Mouse (Mus musculus): ENCODE measurements around the gene Med13l.

The Med13l gene

DNA sequence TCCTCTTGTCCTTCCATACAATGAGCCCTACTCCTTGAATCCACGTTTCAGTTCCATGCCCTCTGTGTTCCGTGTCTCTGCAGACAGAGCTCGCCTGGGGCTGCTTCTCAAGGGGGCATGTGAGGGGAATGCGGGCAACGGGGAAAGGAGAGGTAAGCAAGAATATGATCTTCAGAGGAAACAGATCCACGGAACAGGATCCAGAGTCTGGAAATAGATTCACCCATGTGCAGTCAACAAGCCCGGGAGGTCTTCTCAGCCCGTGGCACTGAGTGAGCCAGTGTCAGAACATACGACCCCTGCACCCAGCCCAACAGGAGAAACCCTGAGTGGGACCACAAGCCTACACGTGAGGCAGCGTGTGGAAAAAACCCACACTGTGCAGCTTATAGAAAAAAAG lies 228.7 kb downstream of the Med13l start:
- DNase-seq (ENCODE audit: low read depth, low spot score): no peak

DNA sequence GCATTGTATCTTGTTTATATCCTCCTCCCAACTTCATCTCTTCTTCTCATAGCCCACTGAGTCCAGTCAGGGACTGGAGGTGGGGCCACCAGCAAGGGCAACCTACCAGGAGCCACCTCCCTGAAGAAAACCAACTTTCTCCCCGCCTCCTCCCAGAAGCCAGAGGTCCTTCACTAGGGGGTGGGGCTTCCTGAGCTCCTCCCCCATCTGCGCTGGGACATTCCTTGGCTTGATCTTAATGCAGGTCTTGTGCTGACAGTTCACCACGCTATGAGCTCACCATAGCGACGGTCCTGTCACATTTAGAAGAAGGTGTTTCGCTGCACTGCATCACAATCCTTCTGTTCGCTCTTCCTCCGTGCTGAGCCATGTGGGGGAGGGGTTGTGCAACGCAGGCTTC lies 229.3 kb downstream of the Med13l start:
- no peak for DNase-seq (ENCODE audit: low read depth, low spot score)

DNA sequence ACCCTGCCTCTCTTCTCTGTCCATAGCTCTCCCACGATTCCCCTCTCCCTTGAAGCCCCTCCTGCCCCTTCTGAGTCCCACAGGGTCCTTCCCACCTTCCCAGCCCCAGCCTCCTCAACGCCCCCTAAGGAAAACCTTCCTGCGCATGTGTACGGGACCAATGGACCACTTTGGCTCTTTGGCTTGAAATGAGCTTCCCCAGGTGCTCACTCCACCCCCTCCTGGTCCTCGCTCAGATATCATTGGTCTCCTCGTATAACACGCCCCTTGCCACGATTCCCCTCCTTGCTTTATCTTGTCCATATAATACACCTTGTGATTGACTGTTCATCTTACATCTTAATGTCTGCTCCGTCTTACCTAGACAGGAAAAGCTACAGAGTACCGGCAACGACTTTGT lies 237.3 kb downstream of the Med13l start:
- no peak for DNase-seq (ENCODE audit: low read depth, low spot score)

DNA sequence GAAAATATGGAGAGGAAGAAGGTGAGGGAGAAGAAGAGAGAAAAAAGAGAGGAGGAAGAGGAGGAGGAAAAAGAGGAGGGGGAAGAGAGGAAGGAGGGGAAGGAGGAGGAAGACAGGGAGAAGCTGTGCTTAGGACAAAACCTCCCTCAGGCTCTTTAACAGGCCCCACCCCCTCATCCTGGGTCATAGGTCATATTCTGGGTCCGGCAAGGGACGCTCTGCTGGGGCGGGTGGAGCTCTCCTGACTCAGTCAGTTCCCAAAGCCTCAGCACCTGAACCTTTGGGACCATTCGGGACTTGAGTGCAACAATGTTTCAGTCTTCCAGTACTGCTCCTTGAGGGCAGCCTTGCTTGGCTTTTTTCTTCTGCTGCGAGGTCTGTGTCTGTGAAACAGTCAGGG lies 241.1 kb downstream of the Med13l start:
- no peak for DNase-seq (ENCODE audit: low read depth, low spot score)

DNA sequence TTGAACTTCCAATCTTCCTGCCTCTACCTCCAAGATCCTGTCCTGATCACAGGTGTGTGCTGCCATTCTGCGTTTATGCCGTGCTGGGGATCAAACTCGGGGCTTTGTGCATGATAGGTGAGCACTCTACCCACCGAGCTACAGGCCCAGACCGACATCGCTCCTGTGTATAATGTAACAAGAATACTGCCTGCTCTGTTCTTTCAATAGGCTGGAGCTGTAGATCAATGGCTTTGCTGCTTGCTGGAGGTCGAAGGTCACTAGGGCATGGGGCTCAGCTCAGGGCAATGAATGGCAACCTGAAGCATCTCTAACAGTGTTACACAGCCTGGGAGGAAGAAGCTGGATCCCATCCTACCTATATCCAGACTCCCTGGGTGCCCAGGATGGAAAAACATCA lies 241.6 kb downstream of the Med13l start:
- no peak for DNase-seq (ENCODE audit: low read depth, low spot score)

DNA sequence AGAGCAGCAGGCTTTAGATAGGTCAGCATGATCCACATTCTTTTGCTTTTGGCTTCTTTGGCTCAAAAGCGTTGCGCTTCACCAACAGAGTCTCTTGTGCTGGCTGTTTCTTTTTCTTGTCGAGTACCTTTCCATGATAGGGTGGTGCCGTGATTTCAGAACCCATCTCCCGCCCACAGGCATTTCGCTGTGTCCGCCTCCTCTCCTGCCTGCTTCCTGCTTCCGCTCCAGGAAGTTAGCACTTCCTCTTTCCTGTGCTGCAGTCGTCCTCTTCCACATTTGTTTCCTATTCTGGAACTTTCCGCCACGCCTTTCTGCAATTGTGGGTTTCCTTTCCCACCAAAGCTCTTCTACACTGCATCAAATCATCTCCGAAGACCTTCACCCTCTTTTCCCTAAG lies 248.5 kb downstream of the Med13l start:
- no peak for DNase-seq (ENCODE audit: low read depth, low spot score)

DNA sequence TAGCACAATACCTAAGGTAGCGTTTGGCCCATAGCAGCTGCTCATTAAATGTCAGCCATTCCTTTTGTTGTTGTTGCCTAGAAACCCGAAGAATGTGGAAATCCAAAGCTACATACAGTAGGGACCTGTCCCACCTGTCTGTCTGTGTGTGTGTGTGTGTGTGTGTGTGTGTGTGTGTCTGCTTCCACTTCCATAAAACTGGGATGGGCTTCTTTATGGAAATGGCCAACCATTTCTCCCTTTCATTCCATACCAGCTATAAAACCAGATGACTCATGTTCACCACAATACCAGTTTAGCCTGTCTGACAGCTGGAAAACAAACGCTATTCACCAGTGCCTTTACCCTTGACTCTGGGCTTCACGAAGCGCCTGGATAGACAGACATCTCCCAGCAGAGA lies 249.1 kb downstream of the Med13l start:
- no peak for DNase-seq (ENCODE audit: low read depth, low spot score)

DNA sequence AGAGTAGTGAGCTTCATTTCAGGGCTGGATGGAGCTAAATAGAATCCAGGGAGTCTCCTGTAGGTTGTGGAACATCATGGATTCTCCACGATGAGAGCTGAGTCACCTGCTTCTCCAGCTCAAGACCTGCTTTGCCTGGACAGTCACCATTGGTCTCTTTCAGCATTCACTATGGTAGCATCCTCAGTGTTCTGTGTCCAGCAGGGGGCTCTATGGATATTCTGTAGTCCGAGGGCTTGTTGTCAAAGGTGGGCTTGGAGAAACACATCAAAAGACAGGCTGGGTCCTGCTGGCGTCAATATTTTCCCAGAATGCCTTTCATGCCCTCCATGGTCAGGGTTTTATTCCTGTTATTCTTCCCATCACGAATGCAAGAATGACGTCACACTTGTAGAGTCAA lies 251.2 kb downstream of the Med13l start:
- DNase-seq (ENCODE audit: low read depth, low spot score): no peak

DNA sequence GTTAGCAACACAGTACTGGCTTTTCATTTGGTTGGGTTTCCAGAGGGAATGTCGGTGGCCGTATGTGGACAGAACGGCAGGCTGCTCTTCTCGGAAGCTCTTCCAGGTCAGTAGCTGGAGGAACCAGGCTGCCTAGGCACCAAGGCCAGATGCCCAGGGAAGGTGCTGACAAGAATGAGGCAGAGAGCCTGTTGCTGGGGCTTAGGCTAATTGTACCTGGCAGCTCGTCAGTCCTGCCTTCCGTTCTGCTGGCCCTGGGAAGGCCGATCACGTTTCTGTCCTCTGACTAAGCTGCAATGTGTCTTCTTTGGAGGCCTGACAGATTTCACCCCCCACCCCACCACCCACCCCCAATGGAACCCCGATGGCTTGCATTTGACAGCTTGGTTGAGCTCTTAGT lies 251.9 kb downstream of the Med13l start:
- no peak for DNase-seq (ENCODE audit: low read depth, low spot score)

DNA sequence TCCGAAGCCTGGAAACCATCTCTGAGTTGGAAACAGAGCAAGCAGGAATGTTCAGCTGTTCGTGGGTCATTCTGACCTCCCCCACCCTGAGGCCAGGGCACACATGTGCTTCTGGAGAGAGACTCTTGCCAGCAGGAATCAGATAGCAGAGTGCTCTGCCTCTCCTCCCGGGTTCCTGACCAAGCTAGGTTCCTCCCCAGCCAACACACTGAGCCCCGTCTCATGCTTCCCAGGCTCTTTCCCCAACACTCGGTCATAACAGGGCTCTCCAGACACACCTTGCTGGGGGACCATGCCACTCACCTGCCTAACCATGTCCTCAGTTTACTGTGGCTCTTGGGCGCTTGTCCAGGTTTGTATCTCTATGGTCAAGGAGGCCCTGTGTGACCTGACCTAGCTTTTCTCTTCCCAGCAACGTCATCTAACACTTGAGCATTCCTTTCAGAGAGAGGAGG lies 252.5 kb downstream of the Med13l start:
- DNase-seq (ENCODE audit: low read depth, low spot score): no peak

DNA sequence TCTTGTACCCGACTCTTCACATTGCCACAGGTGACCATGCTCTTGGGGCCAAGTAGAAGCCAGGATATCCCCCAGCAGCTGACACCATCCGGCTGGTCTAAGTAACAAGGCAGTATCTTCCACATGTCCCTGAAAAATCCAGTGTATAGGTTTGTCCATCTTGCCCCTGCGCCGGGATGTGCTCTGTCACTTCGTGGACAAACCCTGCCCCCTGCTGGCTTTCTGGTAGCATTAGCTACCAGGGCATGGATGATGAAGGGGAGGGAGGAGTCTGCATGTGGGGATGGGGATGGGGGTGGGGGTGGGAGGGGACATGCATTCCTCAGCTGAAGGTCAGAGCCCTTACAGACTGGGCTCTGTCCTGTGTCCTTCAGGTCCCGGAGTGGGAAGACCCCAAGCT lies 253.6 kb downstream of the Med13l start:
- peak; percentile 7 for DNase-seq (ENCODE audit: low read depth, low spot score)
